Comparison of ENCODE assay signal across 8 mouse cellular contexts in the genomic region with DNA sequence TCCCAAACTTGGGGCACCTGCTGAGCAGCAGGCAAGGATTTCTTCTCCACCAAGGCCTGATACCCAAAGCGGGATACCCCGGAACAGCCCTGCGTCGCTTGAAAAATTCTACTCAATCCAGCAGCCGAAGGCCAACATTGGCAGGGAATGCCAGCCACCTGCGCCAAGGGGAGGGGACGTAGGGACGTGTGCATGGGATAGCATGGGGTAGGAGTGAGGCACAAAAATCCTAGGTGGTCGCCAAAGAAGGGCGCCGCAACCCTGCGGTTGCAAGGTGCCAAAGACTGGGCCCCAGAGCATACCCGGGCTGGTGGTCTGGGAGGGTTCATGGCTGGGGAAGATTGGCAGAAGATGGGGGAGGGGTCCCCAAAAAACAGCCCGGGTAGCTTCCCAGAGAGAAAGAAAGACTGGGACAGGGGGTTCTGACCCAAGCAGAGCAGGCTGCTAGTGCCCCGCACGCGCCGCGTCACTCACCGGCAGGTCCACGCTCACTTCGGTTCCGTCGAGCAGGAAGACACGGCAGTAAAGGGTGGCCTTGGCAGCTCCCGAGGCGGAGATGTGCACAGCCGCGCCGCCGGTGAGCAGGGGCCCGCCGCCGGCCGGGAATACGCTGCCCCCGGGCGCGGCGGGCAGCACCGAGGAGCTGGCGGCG. TPM values are rescaled to one million over a fixed set of nuclear protein-coding genes. Genes with fewer than 3 reads are reported as not detected.
DNase-seq lines count a peak whose midpoint lies in the region; ATAC-seq and TF ChIP-seq lines count a peak whose summit lies in the region.

No protein-coding gene starts in this region.

- peaks cover 19% of the 10 kb centered on the region for H3K27me3 ChIP-seq in kidney, embryonic 14.5 days (ENCODE audit: control insufficient read depth, insufficient read depth, low read length)
- H3K27me3 ChIP-seq in Patski = peaks cover 8% of the 10 kb centered on the region
- H3K27me3 ChIP-seq in hindbrain, embryonic 13.5 days = peaks cover 64% of the 10 kb centered on the region
- peaks cover 70% of the 10 kb centered on the region for H3K27me3 ChIP-seq in midbrain, embryonic 10.5 days (ENCODE audit: low read depth, poor library complexity, severe bottlenecking)

- TF ChIP-seq CTCF in Patski (IDR thresholded peaks at IDR 0.05) = no peak

- H3K36me3 ChIP-seq in kidney, embryonic 14.5 days (ENCODE audit: control insufficient read depth, insufficient read depth, low read length) = no peaks in the 10 kb centered on the region
- H3K36me3 ChIP-seq in hindbrain, embryonic 13.5 days = no peaks in the 10 kb centered on the region
- H3K36me3 ChIP-seq in midbrain, embryonic 10.5 days = no peaks in the 10 kb centered on the region

- no peaks in the 10 kb centered on the region for H3K9me3 ChIP-seq in kidney, embryonic 14.5 days (ENCODE audit: control insufficient read depth, low read length)
- no peaks in the 10 kb centered on the region for H3K9me3 ChIP-seq in hindbrain, embryonic 13.5 days
- H3K9me3 ChIP-seq in midbrain, embryonic 10.5 days (replicated peaks) = no peaks in the 10 kb centered on the region

- peak overlapping the region; percentile 96 for H3K4me2 ChIP-seq in kidney, embryonic 14.5 days (replicated peaks; ENCODE audit: low read depth, low read length)
- peak overlapping the region; percentile 79 for H3K4me2 ChIP-seq in hindbrain, embryonic 13.5 days

- peak overlapping the region; percentile 59 for H3K4me3 ChIP-seq in kidney, embryonic 14.5 days (ENCODE audit: low read length)
- peak overlapping the region; percentile 68 for H3K4me3 ChIP-seq in hindbrain, embryonic 13.5 days
- H3K4me3 ChIP-seq in midbrain, embryonic 10.5 days = peak overlapping the region; percentile 72

- in situ Hi-C loops in Patski (cut with MboI; ENCODE audit: low pct_unique_long_range_greater_than_20kb) = no loop called here

- peaks cover 29% of the 10 kb centered on the region for H3K4me1 ChIP-seq in kidney, embryonic 14.5 days (ENCODE audit: control insufficient read depth, insufficient read depth, low read length)
- peaks cover 41% of the 10 kb centered on the region for H3K4me1 ChIP-seq in hindbrain, embryonic 13.5 days (replicated peaks)
- peaks cover 34% of the 10 kb centered on the region for H3K4me1 ChIP-seq in midbrain, embryonic 10.5 days

- DNase-seq in kidney, adult 11 months = no peak
- no peak for DNase-seq in Patski (ENCODE audit: low read depth, low spot score)
- DNase-seq in embryo, embryonic 10.5 days (ENCODE audit: low spot score) = peak; percentile 44
- peak; percentile 48 for DNase-seq in midbrain, embryonic 10.5 days (ENCODE audit: low spot score)
- DNase-seq in thymus, postnatal 14 days = peak; percentile 29
- no peak for DNase-seq in T-cell, adult 2 months (ENCODE audit: low spot score)

- no peak for ATAC-seq in kidney, embryonic 14.5 days (ENCODE audit: low FRiP score, low TSS enrichment)
- peak; percentile 44 for ATAC-seq in Patski
- peak; percentile 57 for ATAC-seq in hindbrain, embryonic 13.5 days (ENCODE audit: low FRiP score)

- no peak overlapping the region for H3K27ac ChIP-seq in kidney, embryonic 14.5 days (ENCODE audit: low read depth, low read length)
- H3K27ac ChIP-seq in hindbrain, embryonic 13.5 days = peak overlapping the region; percentile 44; the same call in 1 of the 2 replicates
- no peak overlapping the region; the same call in 1 of the 2 replicates for H3K27ac ChIP-seq in midbrain, embryonic 10.5 days (replicated peaks)

- under 1% methylated on average over 37 of the region's 43 CpGs for WGBS in kidney, embryonic 14.5 days
- WGBS in hindbrain, embryonic 13.5 days = under 1% methylated on average over 42 of the region's 43 CpGs
- under 1% methylated on average over 43 of the region's 43 CpGs for WGBS in midbrain, embryonic 10.5 days

- POLR2A ChIA-PET in Patski (lab: Charles Lee) = no interaction called here

- CTCF ChIA-PET in Patski (lab: Charles Lee) = no interaction called here

- peak overlapping the region; percentile 69 for H3K9ac ChIP-seq in kidney, embryonic 14.5 days (ENCODE audit: low read depth, low read length)
- peak overlapping the region; percentile 84 for H3K9ac ChIP-seq in hindbrain, embryonic 13.5 days

RNA-seq across cellular contexts. Expression of a gene that starts 0.7 kb away (rescaled TPM):
- polyA plus RNA-seq in kidney, embryonic 14.5 days (2014; fragmentation: Nextera tagmentation; extraction: Ambion mirVana) = 2.3 and 2.9 TPM in 2 replicates
- polyA plus RNA-seq in Patski (2021) = 0.22 TPM
- polyA plus RNA-seq in hindbrain, embryonic 13.5 days (2015; fragmentation: Nextera tagmentation; extraction: Ambion mirVana) = 1.7 and 2.1 TPM in 2 replicates
- 0.37 and 0.52 TPM in 2 replicates for polyA plus RNA-seq in midbrain, embryonic 10.5 days (2016; fragmentation: Nextera tagmentation; extraction: Ambion mirVana)

Comparison
In these comparisons a context has a peak if more than half of its experiments do, and no peak if none do; other contexts are left out.
1. DNase-seq: peak in embryo, embryonic 10.5 days (single experiment), midbrain, embryonic 10.5 days (single experiment) and thymus, postnatal 14 days (single experiment); none in kidney, adult 11 months (single experiment), Patski (single experiment) and T-cell, adult 2 months (single experiment).
2. Peak in every context shown above with its lines, with median percentiles within 50 percentile points of each other: H3K4me3 ChIP-seq.